Mouse (Mus musculus) G1E (cell line): ENCODE results near the gene Irf2bp1.

ENCODE experiments used
- CTCF ChIP-seq: IDR thresholded peaks from 2 replicates; pipeline ENCODE4 v1.5.1; 2012; ENCODE audit warnings: low read depth, low read length, inconsistent platforms, mixed read lengths
- GATA1 ChIP-seq: IDR thresholded peaks from 2 replicates; pipeline ENCODE4 v1.6.1; 2012; ENCODE audit warnings: borderline replicate concordance, low read length, inconsistent platforms, mixed read lengths
- GATA2 ChIP-seq: IDR thresholded peaks from 2 replicates; pipeline ENCODE4 v1.6.1; 2012; ENCODE audit warnings: low read depth, low read length, inconsistent platforms, borderline replicate concordance

DNA sequence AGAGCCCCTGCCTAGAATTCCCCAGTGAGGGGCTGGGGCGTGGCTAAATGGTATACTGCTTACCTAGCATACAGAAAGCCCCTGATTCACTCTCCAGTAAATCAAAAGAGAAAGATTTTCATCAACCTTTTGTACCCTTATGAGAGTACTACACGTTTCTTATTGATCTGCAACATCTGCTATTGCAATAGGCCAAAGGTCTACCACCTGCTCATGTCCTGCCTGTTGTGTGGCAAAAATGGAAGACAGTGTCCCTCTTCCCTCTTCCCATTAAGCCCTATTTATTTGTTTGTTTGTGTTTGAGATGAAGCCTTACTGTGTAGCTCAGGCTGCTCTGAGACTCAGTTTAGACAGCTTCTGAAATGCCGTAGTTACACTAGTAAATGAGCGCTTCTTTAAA, 12.2 kb downstream of the Irf2bp1 start:
- TF ChIP-seq GATA1 (no peak), CTCF (no peak), GATA2 (no peak)
